Comparison of ENCODE assay signal across 9 mouse cellular contexts in genomic region chr5:100249757-100250156, GRCm38 (mm10).
DNase-seq lines count a peak whose midpoint lies in the region; TF ChIP-seq lines count a peak whose summit lies in the region.
"Had no signal": no experiment of that assay in that cellular context is flagged by ENCODE, and none has a peak within 500 bp of the region (broad histone marks: within the 10 kb centered on the region; RNA-seq: fewer than 3 reads in every experiment).

No protein-coding gene starts in this region.

- 60% methylated on average over 3 of the region's 3 CpGs for WGBS in midbrain, embryonic 10.5 days

- no peak for TF ChIP-seq POLR2A in testis, adult 2 months (IDR thresholded peaks at IDR 0.05; ENCODE audit: control insufficient read depth, low read depth, low read length)

- peak; percentile 12 for DNase-seq in gastrocnemius, postnatal 14 days
- DNase-seq in gastrocnemius, postnatal 4 days (ENCODE audit: low spot score in 2 of 2): no peak
- no peak for DNase-seq in testis, postnatal 14 days (ENCODE audit: low spot score)
- DNase-seq in kidney, postnatal 36 days: peak; percentile 4 to 62
- peak; percentile 35 for DNase-seq in thymus, postnatal 25 days
- DNase-seq in midbrain, embryonic 10.5 days (ENCODE audit: low spot score): no peak
- no peak for DNase-seq in gastrocnemius, adult 8-10 months (ENCODE audit: low spot score in 2 of 2)
- DNase-seq: gastrocnemius, postnatal 25 days had no signal

- H3K36me3 ChIP-seq in testis, adult 2 months (ENCODE audit: control insufficient read depth, insufficient read depth, low read length): no peaks in the 10 kb centered on the region
- H3K36me3 ChIP-seq in midbrain, embryonic 10.5 days: no peaks in the 10 kb centered on the region

- H3K9me3 ChIP-seq in midbrain, embryonic 10.5 days (replicated peaks): no peaks in the 10 kb centered on the region; the same call in 1 of the 2 replicates

- H3K27ac ChIP-seq in testis, adult 2 months (ENCODE audit: control insufficient read depth, insufficient read depth, low read depth, low read length): no peak overlapping the region
- no peak overlapping the region for H3K27ac ChIP-seq in midbrain, embryonic 10.5 days (replicated peaks)

- TF ChIP-seq CTCF in testis, adult 2 months (IDR thresholded peaks at IDR 0.05; ENCODE audit: control insufficient read depth, insufficient read depth, insufficient replicate concordance, low read depth, low read length): peak; percentile 30; the same call in 1 of the 2 replicates

- no peaks in the 10 kb centered on the region for H3K27me3 ChIP-seq in testis, adult 2 months (ENCODE audit: control insufficient read depth, insufficient read depth, low read length)
- no peaks in the 10 kb centered on the region for H3K27me3 ChIP-seq in midbrain, embryonic 10.5 days (ENCODE audit: low read depth, poor library complexity, severe bottlenecking)

- intact Hi-C loops in gastrocnemius, postnatal 14 days (cut with DNase I; ENCODE audit: low total_unique reads): no loop called here

- H3K4me1 ChIP-seq in testis, adult 2 months (ENCODE audit: control insufficient read depth, insufficient read depth, low read length): no peaks in the 10 kb centered on the region
- no peaks in the 10 kb centered on the region for H3K4me1 ChIP-seq in midbrain, embryonic 10.5 days

- H3K4me3 ChIP-seq in testis, adult 2 months (ENCODE audit: control insufficient read depth, low read depth, low read length): no peak overlapping the region
- no peak overlapping the region for H3K4me3 ChIP-seq in midbrain, embryonic 10.5 days

Comparison
In these comparisons a context has a peak if more than half of its experiments do, and no peak if none do; other contexts are left out.
1. DNase-seq: peak in gastrocnemius, postnatal 14 days (single experiment), kidney, postnatal 36 days (2 of 2) and thymus, postnatal 25 days (single experiment); none in gastrocnemius, postnatal 4 days (0 of 2), testis, postnatal 14 days (single experiment), midbrain, embryonic 10.5 days (single experiment) and gastrocnemius, adult 8-10 months (0 of 2).